Mouse (Mus musculus) ES-CJ7 (cell line): ENCODE measurements around the gene Gm21958.
A peak's percentile ranks its signal among the peaks of the same experiment; 100 is the strongest.

Experiments used
- DNase-seq: peaks from one replicate; pipeline ENCODE4 v3.0.0; 2011; ENCODE audit warnings: low read depth, low spot score

The Gm21958 gene

GRCm38 (mm10) chr3:54714253-54714652 lies at the start of gene Gm21958:
Gene Gm21958 (minus strand): TSS chr3:54714353.
- DNase-seq = no peak

GRCm38 (mm10) chr3:54761258-54761657 lies 47.1 kb upstream of the Gm21958 start:
- DNase-seq = no peak

- DNase-seq = no peak
Measured at GRCm38 (mm10) chr3:54760321-54761115, 46.4 kb upstream of the Gm21958 start.

GRCm38 (mm10) chr3:54759211-54759610 lies 45.1 kb upstream of the Gm21958 start:
- no peak for DNase-seq

- DNase-seq = no peak
Measured at GRCm38 (mm10) chr3:54757446-54757845, 43.3 kb upstream of the Gm21958 start.

- DNase-seq = no peak
Measured at GRCm38 (mm10) chr3:54756058-54756457, 41.9 kb upstream of the Gm21958 start.

- DNase-seq = no peak
Measured at GRCm38 (mm10) chr3:54755145-54756041, 41.2 kb upstream of the Gm21958 start, which contains the start of gene Smad9. Gene Smad9 (plus strand): TSS chr3:54755582.

- no peak for DNase-seq
Measured at GRCm38 (mm10) chr3:54753411-54753810, 39.3 kb upstream of the Gm21958 start.

GRCm38 (mm10) chr3:54745799-54746198 lies 31.6 kb upstream of the Gm21958 start:
- DNase-seq = peak; percentile 75

GRCm38 (mm10) chr3:54741965-54742364 lies 27.8 kb upstream of the Gm21958 start:
- DNase-seq = no peak

- no peak for DNase-seq
Measured at GRCm38 (mm10) chr3:54737317-54737716, 23.2 kb upstream of the Gm21958 start.

GRCm38 (mm10) chr3:54736101-54736927 lies 22.2 kb upstream of the Gm21958 start:
- DNase-seq = no peak

- no peak for DNase-seq
Measured at GRCm38 (mm10) chr3:54735247-54736046, 21.3 kb upstream of the Gm21958 start, which contains the start of the genes Exosc8 and Alg5. Gene Exosc8 (minus strand): TSS chr3:54735393. Gene Alg5 (plus strand): TSS chr3:54735539.

- DNase-seq = peak; percentile 89
Measured at GRCm38 (mm10) chr3:54734411-54735246, 20.5 kb upstream of the Gm21958 start.

GRCm38 (mm10) chr3:54732371-54732770 lies 18.2 kb upstream of the Gm21958 start:
- no peak for DNase-seq

- no peak for DNase-seq
Measured at GRCm38 (mm10) chr3:54731626-54732150, 17.5 kb upstream of the Gm21958 start.

- no peak for DNase-seq
Measured at GRCm38 (mm10) chr3:54728100-54728499, 13.9 kb upstream of the Gm21958 start.

GRCm38 (mm10) chr3:54727588-54727987 lies 13.4 kb upstream of the Gm21958 start:
- no peak for DNase-seq

GRCm38 (mm10) chr3:54725344-54725743 lies 11.2 kb upstream of the Gm21958 start:
- DNase-seq = no peak
